Mouse (Mus musculus) embryonic facial prominence, embryonic 15.5 days (tissue): ENCODE measurements around the gene Usp24. TPM values are rescaled to one million over a fixed set of nuclear protein-coding genes. Genes with fewer than 3 reads are reported as not detected.
"Not testable (repeated sequence)": the region's sequence is repeated elsewhere in the genome, so short reads cannot be mapped to it uniquely, and the experiment has no call there.

Experiments
- ATAC-seq: fragments of 200-750 bp; cut with Nextera tagmentation; 2 replicates; pipeline ENCODE4 v1.8.0; 2017; ENCODE audit warnings: low read depth, moderate TSS enrichment; ENCODE audit not compliant: insufficient number of reproducible peaks, low FRiP score, low TSS enrichment
- H3K27ac ChIP-seq: fragments of 300-500 bp; sonication (generic); replicated peaks from 2 replicates; pipeline ENCODE4 v1.5.1; 2015; ENCODE audit warnings: mild to moderate bottlenecking, inconsistent platforms
- H3K27me3 ChIP-seq: fragments of 300-500 bp; sonication (generic); 2 replicates; pipeline ENCODE4 v1.6.1; 2015; ENCODE audit warnings: inconsistent platforms
- H3K36me3 ChIP-seq: fragments of 300-500 bp; sonication (generic); 2 replicates; pipeline ENCODE4 v1.6.1; 2015; ENCODE audit warnings: mild to moderate bottlenecking, inconsistent platforms
- H3K4me1 ChIP-seq: fragments of 300-500 bp; sonication (generic); 2 replicates; pipeline ENCODE4 v1.6.1; 2015; ENCODE audit warnings: inconsistent platforms
- H3K4me2 ChIP-seq: fragments of 300-500 bp; sonication (generic); replicated peaks from 2 replicates; pipeline ENCODE4 v1.6.1; 2015; ENCODE audit warnings: mild to moderate bottlenecking, inconsistent platforms
- H3K4me3 ChIP-seq: fragments of 300-500 bp; sonication (generic); replicated peaks from 2 replicates; pipeline ENCODE4 v1.5.1; 2015; ENCODE audit warnings: mild to moderate bottlenecking, inconsistent platforms
- H3K9ac ChIP-seq: fragments of 300-500 bp; sonication (generic); 2 replicates; pipeline ENCODE4 v1.6.1; 2015; ENCODE audit warnings: inconsistent platforms
- H3K9me3 ChIP-seq: fragments of 300-500 bp; sonication (generic); replicated peaks from 2 replicates; pipeline ENCODE4 v1.6.1; 2016; ENCODE audit warnings: inconsistent platforms
- WGBS: fragments of 180-500 bp; shearing (Covaris S2); methylation state at CpG from one replicate; pipeline ENCODE4 v1.1.7; 2015; 5-methylcytosine and 5-hydroxymethylcytosine counted together
- polyA plus RNA-seq: library from polyadenylated mRNA; unstranded; fragments of >200 nt; fragmentation: Nextera tagmentation; extraction: Ambion mirVana; gene quantifications from 2 replicates; pipeline ENCODE4 v1.2.1, GENCODE M21; 2015

The Usp24 gene
- polyA plus RNA-seq, 1 experiment from 2014 or later, result 8.7 TPM

- H3K4me3 ChIP-seq, result no peak overlapping the region
- no peak overlapping the region for H3K27ac ChIP-seq
- H3K4me2 ChIP-seq, result no peak overlapping the region
- no peaks in the 10 kb centered on the region for H3K36me3 ChIP-seq
- no peak for ATAC-seq
- no peaks in the 10 kb centered on the region for H3K9me3 ChIP-seq
- H3K4me1 ChIP-seq, result peaks cover 21% of the 10 kb centered on the region
- WGBS, result 84% methylated on average over 10 of the region's 10 CpGs
- no peaks in the 10 kb centered on the region for H3K27me3 ChIP-seq
- no peak overlapping the region for H3K9ac ChIP-seq
Measured at GRCm38 (mm10) chr4:106322846-106323245, 6.8 kb downstream of the Usp24 start.

DNA sequence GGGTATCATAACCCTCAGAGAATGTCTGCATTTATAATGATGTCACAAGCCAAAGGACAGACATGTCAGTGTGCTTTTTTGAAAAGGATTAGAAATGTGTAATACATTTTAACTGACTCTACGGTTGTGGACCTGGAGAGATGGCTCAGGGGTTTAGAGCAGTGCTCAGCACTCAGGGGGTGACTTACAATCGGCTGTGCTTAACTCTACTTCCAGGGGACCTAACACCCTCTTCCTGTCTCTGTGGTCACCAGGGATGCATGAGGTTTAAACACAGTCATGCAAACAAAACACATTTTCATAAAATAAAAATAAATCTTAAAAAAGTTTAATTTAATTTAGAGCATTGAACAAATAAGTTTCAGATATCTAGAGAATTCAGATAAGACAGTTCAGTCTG, 7.3 kb downstream of the Usp24 start:
- H3K9ac ChIP-seq, result no peak overlapping the region
- H3K4me3 ChIP-seq, result no peak overlapping the region
- no peaks in the 10 kb centered on the region for H3K36me3 ChIP-seq
- ATAC-seq, result no peak
- no peaks in the 10 kb centered on the region for H3K9me3 ChIP-seq
- H3K4me1 ChIP-seq, result peaks cover 16% of the 10 kb centered on the region
- H3K27ac ChIP-seq, result no peak overlapping the region
- no peak overlapping the region for H3K4me2 ChIP-seq
- WGBS, result 57% methylated on average over 2 of the region's 2 CpGs
- H3K27me3 ChIP-seq, result no peaks in the 10 kb centered on the region

DNA sequence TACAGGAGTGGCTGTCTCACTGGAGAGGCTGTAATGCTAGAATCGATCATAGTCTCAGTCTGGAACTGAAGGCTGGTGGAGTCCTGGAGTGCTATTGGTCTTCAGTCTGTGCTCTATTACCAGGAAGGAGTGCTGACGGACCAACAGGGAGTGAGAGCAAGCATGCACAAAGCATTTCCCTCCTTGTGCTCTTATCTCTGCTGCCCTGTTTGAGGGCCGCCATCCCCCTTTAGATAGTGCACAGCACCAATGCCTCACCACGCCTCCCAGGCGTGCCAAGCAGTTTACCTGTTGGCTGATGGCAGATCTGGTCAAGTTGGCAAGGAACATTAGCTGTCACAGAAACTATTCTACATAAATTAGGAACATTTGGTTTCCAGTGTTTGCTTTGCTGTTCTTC, 11.4 kb downstream of the Usp24 start:
- no peak overlapping the region for H3K4me2 ChIP-seq
- H3K27me3 ChIP-seq, result no peaks in the 10 kb centered on the region
- 87% methylated on average over 5 of the region's 5 CpGs for WGBS
- ATAC-seq, result no peak
- no peak overlapping the region for H3K9ac ChIP-seq
- H3K36me3 ChIP-seq, result no peaks in the 10 kb centered on the region
- H3K4me3 ChIP-seq, result no peak overlapping the region
- no peak overlapping the region for H3K27ac ChIP-seq
- H3K9me3 ChIP-seq, result no peaks in the 10 kb centered on the region
- H3K4me1 ChIP-seq, result peaks cover 4% of the 10 kb centered on the region; the same call in 1 of the 2 replicates

DNA sequence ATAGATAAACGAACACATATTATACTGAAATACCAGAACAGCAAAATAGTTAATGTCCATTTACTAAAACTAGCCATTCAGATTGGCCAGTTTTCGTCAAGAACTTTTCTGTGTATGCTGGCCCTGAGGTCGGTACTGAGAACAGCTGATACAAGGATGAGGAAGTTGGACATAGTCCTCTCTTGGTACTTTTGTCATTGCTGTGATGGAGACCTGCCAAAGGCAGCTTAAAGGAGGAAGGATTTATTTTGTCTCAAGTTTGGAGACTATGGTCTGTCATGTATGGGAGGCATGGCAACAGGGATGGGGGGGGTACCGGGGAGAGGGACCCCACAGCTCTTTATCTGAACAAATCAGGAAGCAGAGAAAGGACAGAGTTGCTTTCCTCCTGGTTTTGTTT, 12.7 kb downstream of the Usp24 start:
- ATAC-seq, result no peak
- H3K4me1 ChIP-seq, result no peaks in the 10 kb centered on the region
- WGBS, result 88% methylated on average over 4 of the region's 4 CpGs

DNA sequence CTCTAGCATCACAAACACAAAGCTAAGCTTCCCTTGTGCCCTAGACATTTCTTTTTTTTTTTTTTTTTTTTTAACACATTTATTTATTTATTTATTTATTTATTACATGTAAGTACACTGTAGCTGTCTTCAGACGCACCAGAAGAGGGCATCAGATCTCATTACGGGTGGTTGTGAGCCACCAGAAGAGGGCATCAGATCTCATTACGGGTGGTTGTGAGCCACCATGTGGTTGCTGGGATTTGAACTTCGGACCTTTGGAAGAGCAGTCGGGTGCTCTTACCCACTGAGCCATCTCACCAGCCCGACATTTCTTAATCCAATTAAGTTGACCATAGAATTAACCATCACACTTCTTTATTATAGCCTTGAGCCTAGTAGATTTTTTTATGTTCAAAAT, 13.2 kb downstream of the Usp24 start:
- not testable (repeated sequence) for H3K9me3 ChIP-seq, H3K36me3 ChIP-seq, H3K9ac ChIP-seq, H3K27ac ChIP-seq, ATAC-seq, H3K4me2 ChIP-seq, H3K4me3 ChIP-seq, H3K27me3 ChIP-seq, H3K4me1 ChIP-seq
- 86% methylated on average over 6 of the region's 6 CpGs for WGBS

More for the DNA sequence above, 12.7 kb downstream of the Usp24 start:
- no peak overlapping the region for H3K27ac ChIP-seq
- H3K27me3 ChIP-seq, result no peaks in the 10 kb centered on the region
- H3K9ac ChIP-seq, result no peak overlapping the region
- H3K4me3 ChIP-seq, result no peak overlapping the region
- no peaks in the 10 kb centered on the region for H3K36me3 ChIP-seq
- H3K9me3 ChIP-seq, result no peaks in the 10 kb centered on the region
- H3K4me2 ChIP-seq, result no peak overlapping the region

DNA sequence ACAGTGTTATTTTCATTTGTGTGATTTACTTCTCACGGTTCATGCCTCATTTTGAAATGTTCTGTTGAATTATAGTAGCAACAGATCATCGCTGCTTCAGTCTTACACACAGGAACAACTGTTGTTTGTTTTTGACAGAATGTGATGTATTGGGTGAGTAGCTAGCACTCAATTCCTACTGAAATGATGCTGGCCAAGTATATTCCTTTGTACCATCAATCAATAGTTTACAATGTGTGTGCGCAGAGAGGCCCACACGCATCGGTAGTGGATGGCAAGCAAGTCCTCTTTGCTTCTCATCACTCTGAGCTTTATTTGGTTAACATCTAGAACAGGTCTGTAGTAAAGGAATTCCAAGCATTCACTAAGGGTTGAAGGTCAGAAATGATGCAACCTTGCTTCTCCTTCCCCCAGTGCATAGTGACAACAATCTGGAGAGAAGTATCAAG, 14.4 kb downstream of the Usp24 start:
- no peaks in the 10 kb centered on the region for H3K9me3 ChIP-seq
- no peak overlapping the region for H3K4me2 ChIP-seq
- no peaks in the 10 kb centered on the region for H3K27me3 ChIP-seq
- ATAC-seq, result no peak
- no peaks in the 10 kb centered on the region for H3K36me3 ChIP-seq
- H3K4me3 ChIP-seq, result no peak overlapping the region
- WGBS, result 78% methylated on average over 5 of the region's 5 CpGs
- no peaks in the 10 kb centered on the region for H3K4me1 ChIP-seq
- H3K9ac ChIP-seq, result no peak overlapping the region
- no peak overlapping the region for H3K27ac ChIP-seq

DNA sequence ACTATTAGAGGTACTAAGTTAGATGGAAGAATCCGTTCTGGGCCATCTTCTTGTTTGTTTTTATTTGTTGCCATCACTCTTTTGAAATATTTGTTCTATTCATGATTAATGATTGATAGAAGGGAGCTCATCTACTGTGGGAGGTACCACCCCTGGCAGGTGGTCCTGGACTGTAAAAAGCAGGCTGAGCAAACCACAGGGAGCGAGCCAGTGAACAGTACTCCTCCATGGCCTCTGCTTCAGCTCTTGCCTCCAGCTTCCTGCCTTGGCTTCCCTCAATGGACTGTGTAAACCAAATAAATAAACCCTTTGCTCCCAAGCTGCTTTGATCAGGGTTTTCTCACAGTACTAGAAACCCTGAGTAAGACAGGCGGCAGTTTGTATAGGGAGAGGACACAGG, 17.1 kb downstream of the Usp24 start:
- no peaks in the 10 kb centered on the region for H3K4me1 ChIP-seq
- H3K4me2 ChIP-seq, result no peak overlapping the region
- WGBS, result 93% methylated on average over 3 of the region's 3 CpGs
- no peaks in the 10 kb centered on the region for H3K27me3 ChIP-seq
- no peak for ATAC-seq
- H3K4me3 ChIP-seq, result no peak overlapping the region
- H3K9me3 ChIP-seq, result no peaks in the 10 kb centered on the region
- no peak overlapping the region for H3K9ac ChIP-seq
- no peak overlapping the region for H3K27ac ChIP-seq
- H3K36me3 ChIP-seq, result no peaks in the 10 kb centered on the region

DNA sequence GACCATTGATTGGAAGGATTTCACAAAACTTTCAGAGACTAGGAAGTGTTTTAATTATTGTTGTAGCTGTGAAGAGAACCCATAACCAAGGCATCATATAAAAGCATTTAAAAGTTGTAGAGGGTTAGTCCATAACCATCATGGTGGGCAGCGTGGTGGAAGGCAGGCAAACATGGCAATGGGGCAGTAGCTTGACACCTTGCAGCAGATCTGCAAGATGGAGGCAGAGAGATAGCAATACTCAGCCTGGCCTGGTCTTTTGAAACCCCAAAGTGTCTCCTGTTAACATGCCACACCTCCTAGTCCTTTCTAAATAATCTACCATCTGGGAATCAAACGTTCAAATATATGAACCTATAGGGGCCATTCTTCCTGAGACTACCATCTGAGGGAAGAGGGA, 17.6 kb downstream of the Usp24 start:
- WGBS, result 87% methylated on average over 2 of the region's 2 CpGs
- Histone ChIP-seq H3K36me3 (no peaks in the 10 kb centered on the region), H3K9ac (no peak overlapping the region), H3K4me3 (no peak overlapping the region), H3K4me2 (no peak overlapping the region), H3K4me1 (no peaks in the 10 kb centered on the region), H3K27ac (no peak overlapping the region), H3K9me3 (no peaks in the 10 kb centered on the region), H3K27me3 (no peaks in the 10 kb centered on the region)
- no peak for ATAC-seq

DNA sequence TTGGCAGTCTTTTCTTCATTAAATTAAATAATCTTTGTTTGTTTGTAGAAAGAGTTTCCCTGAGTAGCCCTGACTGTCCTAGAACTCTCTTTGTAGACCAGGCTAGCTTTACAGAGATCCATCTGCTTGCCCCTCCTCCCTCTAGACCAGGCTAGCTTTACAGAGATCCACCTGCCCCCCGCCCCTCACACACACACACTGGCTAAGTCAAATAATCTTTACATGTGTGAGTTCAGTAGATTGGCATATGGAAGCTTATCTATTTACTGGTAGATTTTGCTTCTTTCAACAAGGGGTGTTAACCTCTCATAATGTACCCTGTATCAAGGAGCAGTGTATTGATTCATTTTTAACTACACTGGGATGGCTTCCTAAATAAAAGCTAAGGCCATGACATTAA, 19.8 kb downstream of the Usp24 start:
- Histone ChIP-seq H3K9ac (no peak overlapping the region), H3K36me3 (no peaks in the 10 kb centered on the region), H3K4me3 (no peak overlapping the region), H3K4me2 (no peak overlapping the region), H3K27me3 (no peaks in the 10 kb centered on the region), H3K27ac (no peak overlapping the region), H3K4me1 (no peaks in the 10 kb centered on the region), H3K9me3 (no peaks in the 10 kb centered on the region)
- WGBS, result 80% methylated on average over 1 of the region's 1 CpGs
- ATAC-seq, result no peak

- WGBS, result 87% methylated on average over 1 of the region's 1 CpGs
- ATAC-seq, result no peak
- peaks cover 52% of the 10 kb centered on the region for H3K36me3 ChIP-seq
- H3K27ac ChIP-seq, result no peak overlapping the region
- H3K27me3 ChIP-seq, result no peaks in the 10 kb centered on the region
- no peak overlapping the region for H3K9ac ChIP-seq
- no peak overlapping the region for H3K4me3 ChIP-seq
- H3K4me1 ChIP-seq, result no peaks in the 10 kb centered on the region
- no peaks in the 10 kb centered on the region for H3K9me3 ChIP-seq
- H3K4me2 ChIP-seq, result no peak overlapping the region
Measured at GRCm38 (mm10) chr4:106347664-106348063, 31.7 kb downstream of the Usp24 start.

- H3K36me3 ChIP-seq, result peaks cover 37% of the 10 kb centered on the region
- H3K4me2 ChIP-seq, H3K27me3 ChIP-seq, H3K27ac ChIP-seq, H3K4me3 ChIP-seq, H3K9ac ChIP-seq, H3K9me3 ChIP-seq, ATAC-seq, H3K4me1 ChIP-seq: not testable (repeated sequence)
- 89% methylated on average over 2 of the region's 2 CpGs for WGBS
Measured at GRCm38 (mm10) chr4:106355025-106355424, 39.0 kb downstream of the Usp24 start.

DNA sequence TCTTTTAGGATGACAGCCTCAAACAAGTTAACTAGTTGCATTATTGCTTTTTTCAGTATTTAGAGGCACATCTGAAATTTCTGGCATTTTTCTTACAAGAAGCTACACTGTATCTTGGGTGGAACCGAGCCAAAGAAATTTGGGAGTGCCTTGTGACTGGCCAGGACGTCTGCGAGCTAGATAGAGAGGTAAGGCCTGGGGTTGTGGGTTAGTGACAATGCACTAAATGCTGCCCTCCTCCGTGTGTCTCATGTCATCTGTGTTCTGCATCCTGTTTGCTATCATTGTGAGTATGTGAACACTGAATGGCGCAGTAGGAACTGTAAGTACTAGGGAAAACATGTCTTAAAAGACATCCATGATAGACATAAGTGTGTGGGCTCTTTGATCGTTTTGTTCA, 54.0 kb downstream of the Usp24 start:
- H3K9me3 ChIP-seq, result no peaks in the 10 kb centered on the region
- no peak overlapping the region for H3K27ac ChIP-seq
- H3K4me2 ChIP-seq, result no peak overlapping the region
- no peaks in the 10 kb centered on the region for H3K4me1 ChIP-seq
- peaks cover 55% of the 10 kb centered on the region for H3K36me3 ChIP-seq
- WGBS, result 84% methylated on average over 6 of the region's 6 CpGs
- H3K4me3 ChIP-seq, result no peak overlapping the region
- H3K9ac ChIP-seq, result no peak overlapping the region
- H3K27me3 ChIP-seq, result no peaks in the 10 kb centered on the region
- ATAC-seq, result no peak
